Mouse (Mus musculus): ENCODE data around the gene Cacna1c.

DNA sequence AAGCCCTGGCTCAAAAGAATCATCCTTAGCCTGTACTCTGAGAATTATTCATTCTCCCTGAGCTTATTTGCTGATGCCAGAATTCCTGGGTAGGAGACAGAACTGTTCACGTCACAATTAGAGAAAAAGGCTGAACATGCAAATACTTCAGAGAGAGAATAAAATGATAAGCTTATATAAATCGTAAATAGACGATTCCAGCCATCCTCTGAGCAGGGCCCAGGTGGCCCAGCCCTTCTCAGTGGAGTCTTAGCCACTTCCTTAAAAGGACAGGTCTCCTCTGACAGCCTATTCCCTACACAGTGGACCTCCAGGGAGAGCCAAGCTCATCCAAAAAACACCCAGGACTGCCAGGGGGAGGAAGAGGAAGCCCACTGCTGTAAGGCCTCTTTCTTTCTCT, 110.4 kb downstream of the Cacna1c start:
- TF ChIP-seq GATA1 (IDR thresholded peaks at IDR 0.05; ENCODE audit: borderline replicate concordance, low read length) (no peak), FLI1 (IDR thresholded peaks at IDR 0.05; ENCODE audit: low read length) (no peak)

Data from megakaryocyte, embryonic 14.5 days (primary cell).